Mouse (Mus musculus) lung, postnatal 0 days (tissue): Measurements from ENCODE around the gene Nrxn3.

Experiments used
- CTCF ChIP-seq: IDR thresholded peaks from 2 replicates; pipeline ENCODE4 v1.5.1; 2016; ENCODE audit warnings: antibody characterized with exemption, mild to moderate bottlenecking
- EP300 ChIP-seq: IDR thresholded peaks from 2 replicates; pipeline ENCODE4 v1.6.1; 2016; ENCODE audit warnings: antibody characterized with exemption, mild to moderate bottlenecking, control low read depth

DNA sequence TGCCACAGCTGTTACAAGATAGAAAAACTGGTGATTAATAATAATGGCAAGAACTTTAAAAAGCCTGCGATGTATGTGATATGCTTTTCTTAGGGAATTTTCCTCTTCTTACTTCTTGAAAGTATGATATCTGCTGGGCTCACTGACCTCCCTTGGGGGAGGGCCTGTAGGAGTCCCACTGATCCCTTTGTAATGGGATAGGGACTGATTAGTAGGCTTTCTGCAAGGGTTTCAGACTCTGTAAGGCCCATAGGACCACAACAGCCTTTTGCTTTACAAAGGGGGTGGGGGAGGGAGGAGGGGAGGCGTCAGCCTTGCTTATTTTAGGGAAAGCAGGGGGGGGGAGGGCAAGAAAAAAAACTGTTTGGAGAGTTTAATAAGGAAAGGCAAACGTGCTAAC is 97.5 kb downstream of the Nrxn3 start:
- TF ChIP-seq CTCF = no peak
- TF ChIP-seq EP300 = no peak
